Mouse (Mus musculus): ENCODE results near the gene Psmd14. TPM values are rescaled to one million over a fixed set of nuclear protein-coding genes. Genes with fewer than 3 reads are reported as not detected.

Psmd14 gene
- polyA plus RNA-seq, 1 experiment: 0.59 TPM

DNA sequence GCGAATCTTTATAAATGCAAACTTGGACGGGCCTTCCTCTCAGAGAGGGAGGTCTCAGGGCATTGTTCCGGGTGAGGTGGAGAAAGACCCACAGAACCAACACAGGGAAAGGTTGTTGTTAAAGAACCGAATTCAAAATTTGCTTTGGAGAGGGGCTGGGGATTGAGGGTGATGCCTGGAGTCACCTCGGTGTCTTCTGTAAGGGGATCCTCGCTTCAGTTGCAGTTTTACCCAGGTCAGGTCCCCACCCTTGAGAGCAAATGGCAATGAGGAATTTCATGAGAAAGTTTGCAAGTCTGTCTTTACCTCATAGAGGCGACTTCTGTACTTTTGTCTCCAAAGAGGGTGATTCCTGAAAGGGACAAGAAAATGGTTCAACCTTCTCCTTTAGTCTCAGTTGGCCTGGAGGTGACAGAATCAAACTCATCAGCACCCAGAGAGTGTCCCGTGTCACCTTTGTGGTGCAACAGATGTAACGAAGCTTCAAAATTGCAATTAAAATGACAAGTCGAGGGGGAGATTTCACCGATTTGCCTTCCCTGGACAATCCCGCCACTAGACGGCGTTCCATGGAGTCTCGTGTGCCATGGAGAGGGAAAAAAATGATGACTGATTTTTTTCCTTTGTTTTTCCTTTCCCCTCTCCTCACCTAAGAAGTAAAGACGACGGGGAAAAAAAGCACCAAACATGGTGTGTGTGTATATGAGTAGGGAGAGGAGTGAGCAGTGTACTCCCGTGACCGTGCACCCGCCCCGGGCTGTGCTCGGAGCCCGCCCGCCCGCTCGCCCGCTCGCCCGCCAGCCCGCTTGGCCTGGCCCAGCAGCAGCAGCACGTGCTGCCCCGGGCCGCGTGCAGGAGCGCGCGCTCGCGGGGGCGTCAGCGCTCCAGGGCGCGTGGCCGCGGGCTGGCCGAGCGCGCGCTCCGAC lies 103.3 kb downstream of the Psmd14 start:
- no peak for TF ChIP-seq TAL1 (IDR thresholded peaks at IDR 0.05; ENCODE audit: low read length)
- no peak for TF ChIP-seq GATA1 (IDR thresholded peaks at IDR 0.05; ENCODE audit: low read length)
- Histone ChIP-seq H3K36me3 (ENCODE audit: control insufficient read depth) (no peaks in the 10 kb centered on the region), H3K9me3 (ENCODE audit: control insufficient read depth, low read length) (peaks cover 13% of the 10 kb centered on the region), H3K4me3 (replicated peaks) (no peak overlapping the region), H3K4me1 (ENCODE audit: control insufficient read depth) (peaks cover 10% of the 10 kb centered on the region), H3K27me3 (ENCODE audit: control insufficient read depth) (peaks cover 97% of the 10 kb centered on the region)

DNA sequence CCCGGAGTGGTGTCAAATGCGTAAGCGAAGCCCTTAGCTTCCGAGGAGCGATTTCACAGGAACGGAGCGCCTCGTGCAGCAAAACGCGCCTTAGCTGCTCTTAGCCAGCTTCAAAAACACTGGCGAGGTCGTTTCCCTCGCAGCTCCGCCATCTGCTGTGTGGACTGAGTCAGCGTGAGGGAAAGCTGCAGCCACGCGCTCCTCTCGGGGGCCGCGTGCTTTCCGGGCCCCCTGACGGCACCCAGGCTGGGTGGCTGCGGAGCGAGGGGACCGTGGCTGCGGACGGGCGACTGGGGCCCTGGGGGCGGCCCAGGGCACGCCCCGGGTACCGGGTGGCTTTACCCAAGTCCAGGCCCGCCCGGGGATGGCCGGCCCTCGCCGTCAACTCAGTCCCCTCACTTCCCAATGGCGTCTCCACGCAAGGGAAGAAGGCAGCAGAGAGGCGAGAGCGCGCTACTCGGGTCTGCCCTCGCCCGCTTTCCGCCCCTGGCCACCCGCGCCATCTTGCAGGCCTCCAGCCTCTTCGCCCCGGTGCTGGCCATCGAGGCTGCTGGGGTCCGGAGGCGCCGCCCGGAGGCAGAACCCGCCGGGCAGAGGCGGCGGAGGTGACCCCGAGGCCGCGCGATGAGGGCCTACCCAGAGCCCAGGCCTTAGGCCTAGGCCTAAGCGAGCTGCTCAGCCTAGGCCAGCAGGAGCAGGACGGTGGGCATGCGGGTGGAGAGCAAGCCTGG lies 104.3 kb downstream of the Psmd14 start:
- H3K4me3 ChIP-seq (replicated peaks): no peak overlapping the region
- H3K4me1 ChIP-seq (ENCODE audit: control insufficient read depth): peaks cover 10% of the 10 kb centered on the region
- H3K36me3 ChIP-seq (ENCODE audit: control insufficient read depth): no peaks in the 10 kb centered on the region
- TF ChIP-seq TAL1 (IDR thresholded peaks at IDR 0.05; ENCODE audit: low read length) (no peak), GATA1 (IDR thresholded peaks at IDR 0.05; ENCODE audit: low read length) (no peak)
- H3K9me3 ChIP-seq (ENCODE audit: control insufficient read depth, low read length): peaks cover 13% of the 10 kb centered on the region
- peaks cover 94% of the 10 kb centered on the region for H3K27me3 ChIP-seq (ENCODE audit: control insufficient read depth)

DNA sequence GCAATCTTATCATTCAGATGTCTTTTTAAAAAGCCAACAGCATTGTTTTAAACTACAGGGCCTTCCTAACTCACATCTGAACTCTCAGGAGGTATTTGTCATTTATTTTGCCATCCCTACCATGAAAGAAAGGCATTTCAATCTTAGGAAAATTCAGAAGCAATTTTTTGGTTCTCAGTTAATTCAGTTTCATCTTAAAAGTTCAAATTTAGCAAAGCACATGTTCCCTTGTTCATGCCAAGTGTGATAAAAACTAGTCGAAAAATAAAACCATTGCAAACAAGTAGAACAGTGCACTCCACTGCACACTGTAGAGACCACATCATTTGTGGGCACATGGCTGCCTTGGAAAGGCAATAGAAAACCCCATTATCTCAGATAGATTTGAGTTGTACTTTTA lies 106.7 kb downstream of the Psmd14 start:
- Histone ChIP-seq H3K4me1 (ENCODE audit: control insufficient read depth) (no peaks in the 10 kb centered on the region; the same call in 1 of the 2 replicates), H3K4me3 (replicated peaks) (no peak overlapping the region), H3K27me3 (ENCODE audit: control insufficient read depth) (peaks cover 81% of the 10 kb centered on the region), H3K36me3 (ENCODE audit: control insufficient read depth) (no peaks in the 10 kb centered on the region), H3K9me3 (ENCODE audit: control insufficient read depth, low read length) (peaks cover 2% of the 10 kb centered on the region; the same call in 1 of the 2 replicates)
- TF ChIP-seq GATA1 (IDR thresholded peaks at IDR 0.05; ENCODE audit: low read length) (no peak), TAL1 (IDR thresholded peaks at IDR 0.05; ENCODE audit: low read length) (no peak)

DNA sequence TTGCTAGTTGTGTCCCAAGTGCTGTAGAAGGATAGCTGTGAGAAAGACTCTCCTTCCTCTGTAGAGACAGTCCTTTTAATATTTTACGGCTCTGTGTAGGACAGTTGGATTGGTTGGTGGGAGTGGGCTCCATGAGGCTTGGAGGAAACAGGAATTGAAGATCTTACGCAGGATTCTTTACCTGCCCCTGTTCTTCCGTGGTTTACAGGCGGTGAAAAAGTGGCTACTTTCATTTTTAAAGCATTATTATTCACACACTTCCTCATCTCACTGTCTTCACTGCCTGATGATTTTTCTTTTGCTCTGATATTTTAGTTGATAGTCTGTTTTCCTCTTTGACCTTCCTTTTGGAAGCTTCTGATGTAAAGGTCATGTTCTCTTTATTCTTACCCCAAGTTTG lies 108.7 kb downstream of the Psmd14 start:
- Histone ChIP-seq H3K4me3 (replicated peaks) (no peak overlapping the region), H3K9me3 (ENCODE audit: control insufficient read depth, low read length) (peaks cover 2% of the 10 kb centered on the region; the same call in 1 of the 2 replicates), H3K36me3 (ENCODE audit: control insufficient read depth) (no peaks in the 10 kb centered on the region), H3K4me1 (ENCODE audit: control insufficient read depth) (no peaks in the 10 kb centered on the region; the same call in 1 of the 2 replicates), H3K27me3 (ENCODE audit: control insufficient read depth) (peaks cover 62% of the 10 kb centered on the region)
- no peak for TF ChIP-seq GATA1 (IDR thresholded peaks at IDR 0.05; ENCODE audit: low read length)
- TF ChIP-seq TAL1 (IDR thresholded peaks at IDR 0.05; ENCODE audit: low read length): no peak

DNA sequence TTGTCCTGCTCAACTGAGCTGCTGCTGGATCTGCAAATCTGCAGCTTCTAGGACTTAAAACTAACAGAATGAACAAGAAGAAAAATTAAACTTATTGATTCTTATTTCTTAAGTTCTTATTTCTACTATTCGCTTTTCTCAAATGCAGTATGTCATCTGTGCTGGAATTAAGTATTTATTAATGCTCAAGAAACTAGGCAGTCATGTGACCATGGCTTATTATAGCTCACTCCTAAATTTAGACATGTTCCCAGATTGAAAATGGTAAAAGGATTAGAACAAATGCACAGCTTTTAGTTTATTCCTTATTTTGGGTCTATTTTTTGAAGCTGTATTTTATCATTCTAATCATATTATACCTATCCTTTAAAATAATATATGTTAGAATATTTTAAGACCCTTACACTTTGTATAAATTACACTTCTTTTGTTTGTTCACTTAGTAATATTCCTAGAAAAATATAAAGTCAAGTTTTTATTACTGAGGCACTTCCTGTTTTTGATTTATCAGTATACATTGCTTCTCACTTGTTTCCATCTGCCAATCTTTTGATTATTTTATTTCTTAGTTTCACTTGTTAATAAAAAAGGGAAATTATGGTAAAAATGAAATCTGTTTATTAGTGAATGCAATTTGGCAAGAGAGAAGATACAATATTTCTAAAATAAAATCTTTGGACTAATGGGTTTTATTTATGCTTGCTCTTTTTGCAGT lies 112.1 kb downstream of the Psmd14 start:
- peaks cover 32% of the 10 kb centered on the region for H3K27me3 ChIP-seq (ENCODE audit: control insufficient read depth)
- TF ChIP-seq GATA1 (IDR thresholded peaks at IDR 0.05; ENCODE audit: low read length): no peak
- no peak for TF ChIP-seq TAL1 (IDR thresholded peaks at IDR 0.05; ENCODE audit: low read length)
- H3K9me3 ChIP-seq (ENCODE audit: control insufficient read depth, low read length): no peaks in the 10 kb centered on the region
- no peaks in the 10 kb centered on the region for H3K36me3 ChIP-seq (ENCODE audit: control insufficient read depth)
- no peak overlapping the region for H3K4me3 ChIP-seq (replicated peaks)
- no peaks in the 10 kb centered on the region for H3K4me1 ChIP-seq (ENCODE audit: control insufficient read depth)

DNA sequence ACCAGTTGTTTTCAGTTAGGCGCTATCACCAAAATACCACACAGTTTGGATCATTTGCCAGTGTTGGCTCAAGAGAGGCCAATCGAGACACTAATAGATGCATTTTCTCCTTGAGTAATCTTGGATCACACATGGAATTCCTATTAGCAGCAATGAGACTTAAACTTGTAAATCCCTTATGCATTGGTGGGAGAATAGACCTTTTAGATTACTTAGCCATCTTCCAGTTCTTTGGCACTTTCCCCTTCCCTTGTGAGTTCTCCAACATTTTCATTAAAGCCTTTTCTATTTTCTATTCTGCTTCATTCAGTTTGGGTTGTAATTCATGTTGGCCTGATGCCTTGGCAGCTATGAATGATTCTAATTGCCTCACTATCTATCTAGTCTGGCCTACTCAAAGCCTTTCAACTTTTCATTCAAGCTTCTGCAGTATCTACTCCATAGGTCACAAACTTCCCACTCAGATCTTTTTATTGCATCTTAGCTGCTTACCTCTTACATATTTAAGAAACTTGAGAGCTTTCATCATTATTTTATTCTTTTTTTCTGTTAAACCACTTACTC lies 125.8 kb downstream of the Psmd14 start:
- no peaks in the 10 kb centered on the region for H3K36me3 ChIP-seq (ENCODE audit: control insufficient read depth)
- TF ChIP-seq TAL1 (IDR thresholded peaks at IDR 0.05; ENCODE audit: low read length): no peak
- TF ChIP-seq GATA1 (IDR thresholded peaks at IDR 0.05; ENCODE audit: low read length): no peak
- no peak overlapping the region for H3K4me3 ChIP-seq (replicated peaks)
- H3K4me1 ChIP-seq (ENCODE audit: control insufficient read depth): no peaks in the 10 kb centered on the region
- H3K27me3 ChIP-seq (ENCODE audit: control insufficient read depth): no peaks in the 10 kb centered on the region
- no peaks in the 10 kb centered on the region for H3K9me3 ChIP-seq (ENCODE audit: control insufficient read depth, low read length)

Other genes with a start within 250 kb of the Psmd14 start
- gene Tank, start 133.1 kb upstream of the Psmd14 start, polyA plus RNA-seq (2012): 0.70 and 0.81 TPM in 2 replicates
- gene Tbr1, start 91.2 kb downstream of the Psmd14 start, polyA plus RNA-seq (2012): 0.04 TPM in 1 of 2 replicates, not detected in the other

All from erythroblast, embryonic 14.5 days (primary cell).